Mouse (Mus musculus) spleen, adult 2 months (tissue): Measurements from ENCODE around the gene Cst9.
A peak's percentile ranks its signal among the peaks of the same experiment; 100 is the strongest.

ENCODE experiments used
- CTCF ChIP-seq: fragments of 200-500 bp; IDR thresholded peaks from 2 replicates; pipeline ENCODE4 v1.5.1; 2011; ENCODE audit warnings: mild to moderate bottlenecking, inconsistent platforms; ENCODE audit not compliant: insufficient read depth, insufficient read length, insufficient replicate concordance; ENCODE audit errors: extremely low read depth
- POLR2A ChIP-seq: fragments of 200-500 bp; IDR thresholded peaks from 2 replicates; pipeline ENCODE4 v1.6.1; 2011; ENCODE audit warnings: low read depth, low read length, inconsistent platforms

GRCm38 (mm10) chr2:148851116-148851906 lies 16.4 kb downstream of the Cst9 start:
- TF ChIP-seq CTCF = peak; percentile 51; the same call in 1 of the 2 replicates
- TF ChIP-seq POLR2A = no peak
